Mouse (Mus musculus): ENCODE data around the gene Egln1.

The Egln1 gene

DNA sequence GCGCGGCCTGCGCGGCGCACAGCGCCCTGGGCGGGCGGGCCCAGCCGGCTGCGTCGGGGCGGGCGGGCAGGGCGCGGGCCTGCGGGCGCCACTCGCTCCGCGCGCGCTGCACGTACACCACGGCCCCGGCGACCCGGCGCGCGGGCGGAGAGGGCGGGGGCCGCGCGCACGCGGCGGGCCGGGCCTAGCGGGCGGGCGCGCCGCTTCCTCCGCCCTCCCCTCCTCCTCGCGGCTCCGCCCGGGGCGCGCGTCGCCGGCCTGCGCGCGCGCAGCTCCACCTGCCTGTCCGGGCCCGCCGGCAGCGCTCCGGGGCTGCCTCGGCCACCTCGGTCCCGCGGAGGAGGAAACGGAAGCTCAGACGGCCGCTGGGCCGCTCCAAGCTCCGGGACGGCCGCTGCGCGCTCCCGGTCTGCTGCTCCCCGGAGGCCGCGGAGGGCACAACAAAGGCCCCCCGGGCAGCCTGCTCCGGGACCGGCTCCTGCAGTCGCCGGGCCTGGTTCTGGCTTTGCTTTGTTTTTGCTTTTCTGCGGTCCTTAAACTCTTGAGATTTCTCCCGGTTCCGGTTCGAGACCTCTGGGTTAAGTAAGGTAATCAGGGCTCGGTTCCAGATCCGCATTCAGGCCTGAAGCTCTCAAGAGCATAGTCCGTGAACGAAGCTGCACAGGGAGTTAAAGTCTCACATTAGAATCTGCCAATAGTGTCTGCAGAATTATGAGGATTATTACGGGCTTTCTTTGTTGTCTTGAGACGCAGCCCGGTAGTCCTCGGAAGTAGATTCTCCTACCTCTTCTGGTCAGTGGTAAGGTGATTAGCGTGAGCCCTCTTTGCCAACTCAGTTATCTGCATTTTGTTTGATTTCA is at the start of gene Egln1:
Gene Egln1 (minus strand): TSS at position 116 of the 860 bp plus-strand sequence.
- DNase-seq (ENCODE audit: low spot score in 2 of 2), result peak; percentile 49 to 76

DNA sequence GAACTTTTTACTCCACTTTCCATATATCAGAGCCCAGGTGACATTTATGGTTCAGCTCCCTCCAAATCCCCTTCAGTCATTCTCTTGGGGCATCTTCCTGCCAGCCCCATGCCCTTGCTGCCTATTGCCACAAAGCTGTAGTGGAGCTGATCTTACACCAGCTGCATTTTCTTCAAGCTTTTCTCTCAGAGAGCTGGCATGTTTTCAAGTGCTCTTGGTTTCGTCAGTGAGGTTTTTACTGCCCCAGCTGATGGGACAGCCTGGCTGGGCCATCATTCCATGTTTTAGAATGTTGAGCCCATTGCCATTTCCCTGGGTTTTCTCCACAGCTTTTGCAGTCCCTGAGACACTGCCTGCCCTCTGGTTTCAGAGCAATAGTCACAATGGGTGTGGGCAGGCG is 46.7 kb upstream of the Egln1 start:
- DNase-seq (ENCODE audit: low spot score in 2 of 2), result no peak

DNA sequence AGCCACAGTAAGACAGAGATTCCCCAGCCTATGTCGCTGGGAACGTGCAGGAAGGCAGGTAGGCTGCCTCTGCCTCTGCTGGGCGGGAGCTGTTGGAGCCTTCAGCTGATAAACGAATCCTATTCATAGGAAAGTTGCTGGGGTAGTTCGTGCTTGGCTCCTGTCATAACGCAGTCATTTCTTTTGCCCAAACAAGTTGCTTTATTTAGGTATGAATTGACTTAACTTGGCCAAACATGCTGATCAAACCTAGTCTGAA is 42.5 kb upstream of the Egln1 start:
- no peak for DNase-seq (ENCODE audit: low spot score in 2 of 2)

DNA sequence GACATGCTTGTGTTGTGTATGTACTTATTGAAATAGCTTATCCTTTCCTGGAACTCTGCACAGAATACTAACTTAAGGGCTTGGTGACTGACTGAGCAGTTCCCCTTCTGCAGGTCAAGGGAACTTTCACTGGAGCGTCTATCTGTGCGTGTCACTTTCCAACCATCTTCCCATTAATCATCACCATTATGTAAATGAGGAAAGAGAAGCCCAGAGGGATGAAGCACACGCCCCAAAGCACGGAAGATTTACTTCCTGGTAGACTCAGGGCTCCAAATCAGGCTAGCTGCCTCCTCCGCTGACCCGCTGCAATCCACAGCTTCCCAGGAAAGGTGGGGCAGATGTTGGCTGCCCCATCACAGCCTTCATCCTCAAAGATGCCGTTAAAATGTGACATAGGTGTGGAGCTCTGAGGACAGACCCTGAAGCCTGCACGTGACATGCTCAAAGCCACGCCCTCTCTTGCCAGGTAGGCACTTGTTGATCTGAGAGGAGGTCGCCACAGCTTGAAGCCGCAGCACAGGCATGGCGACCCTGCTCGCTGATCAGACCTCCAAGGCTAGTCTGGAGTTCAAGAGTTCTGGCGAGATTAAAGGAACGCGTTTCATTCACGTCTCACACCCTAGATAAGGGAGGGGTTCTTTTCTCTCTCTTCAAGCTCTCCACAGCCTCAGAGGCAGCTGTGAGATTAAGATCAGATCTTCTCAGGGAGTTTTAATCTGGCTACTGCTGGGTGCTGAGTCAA is 42.0 kb upstream of the Egln1 start:
- no peak for DNase-seq (ENCODE audit: low spot score in 2 of 2)

DNA sequence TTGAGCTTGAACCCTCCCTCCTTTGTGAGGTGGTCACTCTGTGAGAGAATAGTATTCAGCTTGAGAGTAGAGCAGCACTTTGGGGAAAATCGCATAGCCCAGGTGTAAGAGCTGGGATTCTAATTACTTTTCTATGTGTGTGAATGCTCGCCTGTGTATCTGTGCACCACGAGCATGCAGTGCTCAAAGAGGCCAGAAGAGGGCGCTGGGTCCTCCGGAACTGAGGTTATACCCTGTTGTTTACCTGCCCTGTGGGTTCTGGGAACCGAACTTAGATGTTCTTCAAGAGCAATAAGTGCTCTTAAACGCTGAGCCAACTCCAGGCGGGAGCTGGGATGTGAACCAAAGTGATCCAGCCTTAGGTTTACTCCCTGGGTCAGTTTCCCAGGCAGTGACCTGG is 31.7 kb upstream of the Egln1 start:
- DNase-seq (ENCODE audit: low spot score in 2 of 2), result no peak

DNA sequence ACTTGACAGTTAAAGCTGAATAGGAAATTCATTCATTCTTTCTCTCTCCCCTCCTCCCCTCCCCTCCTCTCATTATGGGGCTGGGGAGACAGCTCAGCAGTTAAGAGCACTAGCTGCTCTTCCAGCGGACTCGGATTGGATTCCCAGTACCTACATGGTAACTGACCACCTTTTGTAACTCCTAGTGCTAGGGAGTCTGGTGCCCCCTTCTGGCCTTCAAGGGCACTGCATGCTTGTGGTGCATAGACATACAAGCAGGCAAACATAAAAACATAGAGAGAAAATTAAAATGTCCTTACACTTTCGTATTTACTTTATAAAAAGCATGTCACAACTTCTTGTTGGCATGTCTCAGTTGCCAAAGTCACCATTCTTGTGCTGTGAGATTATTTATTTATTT is 30.9 kb upstream of the Egln1 start:
- no peak for DNase-seq (ENCODE audit: low spot score in 2 of 2)

DNA sequence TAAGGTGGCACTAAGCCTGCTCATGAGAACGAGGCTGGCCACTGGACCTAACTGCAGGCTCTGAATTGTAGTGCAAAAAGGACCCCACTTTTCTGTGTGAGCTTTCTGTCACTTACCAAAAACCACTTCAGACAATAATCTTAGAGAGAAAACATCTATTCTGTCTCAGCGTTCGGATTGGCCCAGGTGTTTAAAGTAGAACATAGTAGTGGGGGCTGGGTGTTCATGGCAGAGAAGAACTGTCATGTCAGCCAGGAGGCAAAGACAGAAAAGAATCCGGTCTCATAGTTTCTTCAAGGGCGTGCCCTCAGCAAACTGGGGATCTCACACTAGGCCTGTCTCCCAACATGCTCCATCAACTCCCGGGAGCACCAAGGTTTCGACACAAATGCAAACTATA is 28.9 kb upstream of the Egln1 start:
- no peak for DNase-seq (ENCODE audit: low spot score in 2 of 2)

DNA sequence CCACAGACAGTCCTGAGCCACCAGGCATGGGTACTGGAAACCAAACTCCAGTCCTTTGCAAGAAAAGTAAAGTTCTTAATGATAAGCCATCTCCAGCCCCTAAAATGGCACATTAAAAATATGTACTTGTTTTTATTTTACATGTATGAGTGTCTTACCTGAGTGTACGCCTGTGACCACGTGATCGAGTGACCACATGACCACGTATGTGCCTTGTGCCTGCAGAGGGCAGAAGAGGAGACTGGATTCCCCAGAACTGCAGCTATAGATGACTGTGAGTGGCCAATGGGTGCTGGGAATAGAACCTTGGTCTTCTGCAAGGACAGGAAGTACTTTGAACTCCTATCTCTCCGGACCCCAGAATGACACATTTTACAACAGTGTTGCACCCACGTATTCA is 27.1 kb upstream of the Egln1 start:
- no peak for DNase-seq (ENCODE audit: low spot score in 2 of 2)

DNA sequence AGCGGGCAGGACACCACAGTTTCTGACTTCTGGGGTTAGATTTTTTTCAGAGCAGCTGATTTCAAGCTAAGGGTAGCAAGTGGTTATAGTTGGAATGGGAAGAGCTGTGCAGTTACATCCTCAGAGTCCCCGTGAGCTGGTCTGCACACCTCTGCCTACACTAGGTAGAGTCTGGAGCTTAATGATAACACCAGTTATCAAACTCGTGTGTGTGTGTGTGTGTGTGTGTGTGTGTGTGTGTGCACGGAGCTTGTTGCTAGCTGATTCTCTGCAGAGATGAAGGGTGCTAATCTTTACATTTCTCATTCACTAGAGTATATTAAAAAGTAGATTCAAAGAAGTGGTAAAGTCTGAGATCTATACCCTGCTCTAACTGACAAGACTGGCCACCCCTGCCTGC is 25.1 kb upstream of the Egln1 start:
- DNase-seq (ENCODE audit: low spot score in 2 of 2), result no peak

DNA sequence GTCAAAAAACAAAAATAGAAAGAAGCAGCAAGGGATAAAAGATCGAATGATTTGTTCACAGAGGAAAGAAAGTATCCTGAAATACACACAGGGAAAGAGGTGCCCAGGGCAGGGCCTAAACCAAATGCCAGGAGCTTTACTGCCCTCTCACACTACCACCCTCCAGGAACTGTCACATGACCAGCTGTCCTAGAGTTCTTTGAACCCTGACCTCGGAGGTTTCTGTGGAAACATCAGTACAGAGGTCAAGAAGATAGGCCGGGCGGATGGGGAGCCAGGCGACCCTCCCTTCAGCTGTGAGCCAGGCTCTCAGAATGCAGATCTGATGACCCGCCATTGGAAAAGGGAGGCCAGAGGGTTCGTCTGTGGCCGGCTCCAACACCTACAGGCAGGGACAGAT is 24.1 kb upstream of the Egln1 start:
- no peak for DNase-seq (ENCODE audit: low spot score in 2 of 2)

DNA sequence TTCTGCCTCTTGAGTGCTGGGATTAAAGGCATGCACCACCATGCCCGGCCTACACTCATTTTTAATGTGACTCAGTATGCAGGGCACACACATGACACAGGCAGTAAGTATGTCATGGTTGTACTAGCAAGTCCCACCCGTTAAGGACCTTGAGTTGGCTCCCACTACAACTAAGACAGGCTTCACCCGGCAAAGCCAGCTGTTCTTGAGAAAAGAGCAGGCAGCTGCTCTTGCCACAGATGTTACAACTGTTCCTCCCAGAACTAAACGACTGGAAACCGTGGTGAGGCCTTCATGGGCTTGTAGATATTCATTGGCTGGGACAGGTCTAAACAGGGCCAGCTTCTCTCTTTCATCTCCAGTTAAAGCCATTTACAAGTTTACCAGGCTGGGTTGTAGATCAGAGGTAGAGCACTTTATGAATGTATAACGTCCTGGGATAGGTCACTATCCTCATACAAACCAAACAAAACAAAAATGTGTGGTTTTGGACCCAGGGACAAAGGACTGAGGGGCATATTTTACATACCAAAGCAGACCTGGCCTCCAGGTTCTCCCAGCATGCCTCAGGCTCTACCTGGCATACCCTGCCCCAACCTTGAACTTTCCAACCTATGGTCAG is 21.3 kb upstream of the Egln1 start:
- no peak for DNase-seq (ENCODE audit: low spot score in 2 of 2)

DNA sequence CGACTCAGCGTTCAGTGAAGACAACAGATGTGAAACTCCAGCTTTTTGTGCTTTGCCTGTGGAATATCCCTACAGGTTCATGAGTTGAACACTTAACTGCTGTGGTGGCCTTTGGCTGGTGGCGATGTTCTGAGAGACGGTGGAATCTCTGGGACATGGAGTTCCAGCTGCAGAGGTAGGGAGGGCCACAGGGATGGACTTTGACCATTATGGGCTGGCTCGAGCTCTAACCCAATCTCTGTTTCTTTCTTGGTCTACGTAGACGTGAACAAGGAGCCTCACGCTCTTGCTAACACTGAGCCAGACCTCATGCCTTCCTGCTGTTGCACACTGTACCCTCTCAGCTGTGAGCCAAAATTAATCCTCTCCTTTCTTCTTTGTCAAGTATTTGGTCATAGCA is 15.8 kb upstream of the Egln1 start:
- no peak for DNase-seq (ENCODE audit: low spot score in 2 of 2)

DNA sequence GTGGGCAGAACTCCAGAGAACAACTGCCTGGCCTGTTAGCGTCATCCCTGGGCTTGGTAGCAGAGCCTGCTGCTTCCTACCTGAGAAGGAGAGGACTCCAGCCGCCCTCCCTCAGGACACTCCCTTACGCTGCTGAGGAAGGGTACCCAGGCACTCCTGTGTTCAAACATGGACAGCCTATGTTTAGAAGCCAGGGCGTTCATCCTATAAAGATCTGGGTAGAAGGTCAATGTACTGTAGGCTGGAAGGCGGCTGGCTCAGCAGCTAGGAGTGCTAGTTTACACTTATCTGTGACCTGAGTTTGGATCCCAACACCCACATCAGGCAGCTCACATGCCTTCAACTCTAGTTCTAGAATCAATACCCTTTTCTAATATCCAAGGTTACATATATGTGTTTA is 14.1 kb upstream of the Egln1 start:
- no peak for DNase-seq (ENCODE audit: low spot score in 2 of 2)

DNA sequence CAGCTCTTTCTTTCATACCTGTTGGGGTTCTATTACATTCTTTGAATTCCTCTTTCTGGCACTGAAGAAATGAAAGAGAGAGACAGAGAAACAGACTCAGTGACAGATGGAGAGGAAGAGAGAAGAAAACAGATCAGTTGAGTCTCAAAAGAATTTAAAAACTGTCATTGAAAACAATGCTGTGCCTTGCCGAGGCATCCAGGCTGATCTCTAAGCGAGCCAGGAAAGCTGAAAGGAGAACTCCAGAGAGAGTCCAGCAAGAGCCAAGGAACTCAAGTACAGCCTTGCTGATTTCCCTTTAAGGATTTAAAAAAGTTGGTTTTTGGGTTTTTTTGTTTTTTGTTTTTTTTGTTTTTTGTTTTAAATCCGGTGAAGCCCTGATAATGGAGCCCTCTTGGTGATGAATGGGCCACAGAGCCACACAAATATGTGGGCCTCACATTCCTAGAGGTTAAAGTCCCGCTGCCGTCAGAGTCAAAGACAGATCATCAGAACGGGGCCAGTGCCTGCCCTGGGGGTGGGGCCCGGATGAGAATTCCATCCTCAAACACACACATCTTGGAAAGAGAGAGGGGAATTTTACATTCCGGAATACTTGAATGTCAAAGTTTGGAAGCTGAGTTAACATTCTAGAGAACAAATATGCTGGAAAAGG is 11.2 kb upstream of the Egln1 start:
- DNase-seq (ENCODE audit: low spot score in 2 of 2), result no peak

DNA sequence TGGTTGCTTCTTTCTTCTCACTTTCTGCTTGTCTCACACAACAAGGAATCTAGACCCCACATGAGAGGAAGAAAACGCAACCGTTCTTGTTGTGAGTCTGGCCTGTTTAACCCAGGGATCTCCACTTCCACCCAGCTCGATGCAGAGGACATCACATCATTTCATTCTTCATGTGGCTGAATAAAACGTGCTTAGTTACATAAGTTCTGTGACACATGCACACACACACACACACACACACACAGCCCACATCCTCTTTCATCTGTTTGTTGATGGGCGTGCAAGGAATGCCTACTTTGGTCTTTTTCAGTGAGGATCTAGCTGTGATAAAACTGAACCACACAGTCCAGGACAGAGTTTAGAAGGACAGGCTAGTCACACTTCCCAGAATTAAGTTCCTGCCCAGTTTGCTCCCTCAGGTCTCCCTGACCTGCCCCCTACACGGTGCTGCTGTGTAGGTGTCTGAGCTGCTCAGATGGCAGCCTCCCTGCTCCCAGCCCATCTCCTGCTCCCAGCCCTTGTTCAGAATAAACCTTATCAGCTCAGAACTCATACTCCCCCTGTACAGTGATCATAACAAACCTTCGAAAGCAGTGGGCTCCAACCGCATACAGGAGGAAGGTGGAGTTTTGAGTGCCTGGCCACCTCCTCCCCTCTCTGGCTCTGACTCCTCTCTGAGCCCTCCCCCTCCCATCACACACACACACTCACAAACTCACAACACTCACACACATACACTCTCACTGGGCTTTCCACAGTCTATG is 10.5 kb upstream of the Egln1 start:
- DNase-seq (ENCODE audit: low spot score in 2 of 2), result no peak

DNA sequence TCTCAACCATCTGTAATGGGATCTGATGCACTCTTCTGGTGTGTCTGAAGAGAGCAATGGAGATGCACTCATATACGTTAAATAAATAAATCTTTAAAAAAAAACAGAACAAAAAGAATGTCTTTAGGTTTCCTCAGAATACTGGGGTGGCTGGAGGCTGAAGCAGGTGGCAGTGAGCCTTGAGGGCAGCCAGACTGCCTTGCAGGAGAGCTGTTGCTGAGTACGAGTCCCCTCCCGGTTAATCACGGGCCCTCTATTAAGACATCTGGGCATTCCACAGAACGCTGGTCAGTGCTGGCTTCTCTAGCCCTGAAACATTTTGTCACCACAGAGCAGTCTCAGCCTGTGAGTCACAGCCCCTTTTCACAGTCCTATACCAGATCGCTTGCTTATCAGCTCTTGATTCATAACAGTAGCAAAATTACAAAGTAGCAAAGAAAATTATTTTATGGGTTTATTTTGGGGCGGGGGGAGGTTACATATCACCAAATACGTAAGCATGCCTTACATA is 5.5 kb upstream of the Egln1 start:
- no peak for DNase-seq (ENCODE audit: low spot score in 2 of 2)

DNA sequence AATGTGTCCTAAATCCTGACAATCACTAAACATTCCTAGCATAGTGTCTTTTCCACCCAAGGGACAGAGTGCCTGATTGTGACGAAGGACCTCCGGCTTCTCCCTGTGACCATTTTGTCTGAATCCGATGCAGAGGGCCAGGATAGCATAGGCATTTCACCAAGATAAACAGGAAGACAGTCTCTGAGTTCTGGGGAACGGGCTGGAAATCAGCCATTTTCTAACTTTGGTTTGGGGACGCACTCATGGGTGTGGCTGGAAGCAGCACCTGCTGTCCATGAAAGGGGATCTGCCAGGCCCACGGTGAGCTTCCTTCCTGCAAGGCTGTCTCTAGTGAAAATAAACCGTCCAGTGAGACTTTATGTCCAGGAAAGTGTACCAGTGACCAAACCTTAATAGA is 4.1 kb upstream of the Egln1 start:
- no peak for DNase-seq (ENCODE audit: low spot score in 2 of 2)

DNA sequence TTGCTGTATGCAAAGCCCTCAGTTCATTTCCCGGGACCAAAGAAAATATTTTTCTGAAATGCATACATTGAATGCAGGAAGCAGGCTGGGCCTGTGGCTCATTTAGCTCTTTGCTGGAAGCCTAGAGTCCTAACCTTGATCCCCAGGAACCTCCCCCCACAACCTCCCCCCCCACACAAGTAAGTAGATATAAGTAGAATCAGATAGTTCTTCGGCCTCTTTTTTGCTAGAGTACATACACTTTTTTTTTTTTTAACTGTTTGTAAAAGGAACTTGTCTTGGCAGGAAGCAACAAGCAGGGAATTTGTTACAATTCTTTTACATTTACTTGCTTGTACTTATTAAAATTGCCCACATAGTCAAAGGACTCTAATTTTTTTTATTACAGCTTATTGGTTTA is 1.7 kb upstream of the Egln1 start:
- no peak for DNase-seq (ENCODE audit: low spot score in 2 of 2)

DNA sequence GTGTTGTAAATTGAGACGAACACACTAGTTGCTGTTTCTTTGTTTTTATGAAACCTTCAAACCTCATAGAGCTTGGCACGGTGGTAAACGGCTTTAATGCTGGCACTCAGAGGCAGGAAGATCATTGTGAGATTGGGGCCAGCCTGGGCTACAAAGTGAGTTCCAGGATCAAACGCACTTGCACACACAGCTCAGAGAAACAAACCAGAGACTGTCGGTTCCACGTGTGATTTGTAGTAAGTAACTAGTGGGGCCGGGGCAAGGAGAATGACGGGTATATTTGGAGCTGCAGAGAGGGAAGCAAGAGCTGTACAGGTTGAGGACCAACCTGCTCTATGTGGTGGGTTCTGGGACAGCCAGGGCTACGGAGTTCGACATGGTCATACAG is 939 bp upstream of the Egln1 start:
- no peak for DNase-seq (ENCODE audit: low spot score in 2 of 2)

DNA sequence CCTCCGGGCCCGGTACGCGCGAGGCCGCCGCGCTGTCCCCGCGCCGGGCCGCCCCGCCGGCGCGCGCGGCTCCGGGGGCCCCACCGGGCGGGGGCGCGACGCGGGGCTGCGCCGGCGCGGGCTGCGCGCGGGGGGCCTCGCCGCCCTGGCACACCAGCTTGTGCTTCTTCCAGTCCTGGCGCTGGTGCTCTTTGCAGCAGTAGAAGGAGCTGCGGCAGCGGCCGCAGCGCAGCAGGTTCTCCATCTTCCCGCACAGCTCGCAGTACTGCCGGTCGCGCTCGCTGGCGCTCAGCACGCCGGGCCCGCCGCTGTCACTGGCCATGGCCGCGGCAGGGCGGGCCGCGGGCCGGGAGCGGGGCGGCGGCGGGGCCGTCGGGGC is 402 bp downstream of the Egln1 start:
- DNase-seq (ENCODE audit: low spot score in 2 of 2), result no peak

DNA sequence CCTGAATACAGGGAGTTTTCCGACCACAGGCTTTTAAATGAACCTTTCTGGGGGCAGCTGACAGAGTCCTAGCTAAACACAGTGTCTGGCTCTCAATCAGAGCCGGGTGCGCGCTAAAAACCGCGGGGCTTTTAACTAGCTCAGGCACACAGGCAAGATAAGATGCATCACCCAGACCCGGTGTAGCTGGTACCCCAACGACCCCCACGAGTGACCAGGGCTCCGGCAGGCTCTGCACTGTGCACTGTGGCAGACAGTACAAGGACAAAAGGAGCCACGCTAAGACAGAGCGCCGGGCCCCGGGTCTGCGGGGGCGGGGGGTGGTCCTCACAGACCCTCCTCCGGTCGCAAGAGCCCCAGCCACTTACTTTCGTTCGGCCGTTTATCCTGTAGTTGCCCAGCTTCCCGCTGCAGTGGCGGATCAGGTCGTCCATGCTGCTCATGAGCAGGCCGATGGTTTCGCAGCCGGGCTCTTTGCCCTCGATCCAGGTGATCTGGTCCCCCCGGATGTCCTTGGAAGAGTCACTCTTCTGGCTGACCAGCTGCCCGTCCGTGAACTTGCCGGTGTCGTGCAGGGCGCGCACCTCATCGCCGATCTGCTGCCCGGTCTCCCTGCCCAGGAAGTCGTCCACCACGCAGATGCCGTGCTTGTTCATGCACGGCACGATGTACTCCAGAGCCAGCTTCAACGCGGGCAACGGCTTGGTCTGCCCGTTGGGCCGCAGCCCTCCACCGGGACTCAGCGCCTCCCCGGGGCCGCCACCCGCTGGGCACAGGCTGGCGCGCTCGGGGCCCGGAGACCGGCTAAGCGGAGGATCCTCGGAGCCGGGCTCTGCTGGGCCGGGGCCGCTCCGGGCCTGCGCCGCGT is 1.0 kb downstream of the Egln1 start:
- DNase-seq (ENCODE audit: low spot score in 2 of 2), result peak in 1 of 2 experiments; percentile 55

Data from frontal cortex, postnatal 10 days (tissue).